Mouse (Mus musculus): ENCODE data around the gene Tmtc1.

Gene Tmtc1

GRCm38 (mm10) chr6:148373444-148373843, 70.7 kb downstream of the Tmtc1 start:
- in situ Hi-C loops (cut with MboI, MseI) = no loop called here

- in situ Hi-C loops (cut with MboI, MseI) = no loop called here
These were observed 73.0 kb downstream of the Tmtc1 start for GRCm38 (mm10) chr6:148371223-148371622.

GRCm38 (mm10) chr6:148367094-148367539, 77.1 kb downstream of the Tmtc1 start:
- in situ Hi-C loops (cut with MboI, MseI) = no loop called here

GRCm38 (mm10) chr6:148366629-148367028, 77.6 kb downstream of the Tmtc1 start:
- in situ Hi-C loops (cut with MboI, MseI) = no loop called here

- in situ Hi-C loops (cut with MboI, MseI) = no loop called here
These were observed 81.0 kb downstream of the Tmtc1 start for GRCm38 (mm10) chr6:148363162-148363561.

- in situ Hi-C loops (cut with MboI, MseI) = no loop called here
These were observed 81.7 kb downstream of the Tmtc1 start for GRCm38 (mm10) chr6:148362475-148362874.

GRCm38 (mm10) chr6:148359348-148359905, 84.8 kb downstream of the Tmtc1 start:
- in situ Hi-C loops (cut with MboI, MseI) = no loop called here

- in situ Hi-C loops (cut with MboI, MseI) = no loop called here
These were observed 85.5 kb downstream of the Tmtc1 start for GRCm38 (mm10) chr6:148358580-148359246.

- in situ Hi-C loops (cut with MboI, MseI) = no loop called here
These were observed 88.0 kb downstream of the Tmtc1 start for GRCm38 (mm10) chr6:148356141-148356540.

GRCm38 (mm10) chr6:148354509-148355474, 89.4 kb downstream of the Tmtc1 start:
- in situ Hi-C loops (cut with MboI, MseI) = no loop called here

- in situ Hi-C loops (cut with MboI, MseI) = no loop called here
These were observed 90.1 kb downstream of the Tmtc1 start for GRCm38 (mm10) chr6:148354151-148354508.

- in situ Hi-C loops (cut with MboI, MseI) = no loop called here
These were observed 99.2 kb downstream of the Tmtc1 start for GRCm38 (mm10) chr6:148345001-148345400.

- in situ Hi-C loops (cut with MboI, MseI) = no loop called here
These were observed 102.0 kb downstream of the Tmtc1 start for GRCm38 (mm10) chr6:148342191-148342590.

- in situ Hi-C loops (cut with MboI, MseI) = no loop called here
These were observed 102.4 kb downstream of the Tmtc1 start for GRCm38 (mm10) chr6:148341765-148342164.

- in situ Hi-C loops (cut with MboI, MseI) = no loop called here
These were observed 105.7 kb downstream of the Tmtc1 start for GRCm38 (mm10) chr6:148338326-148338957.

- in situ Hi-C loops (cut with MboI, MseI) = no loop called here
These were observed 107.8 kb downstream of the Tmtc1 start for GRCm38 (mm10) chr6:148336290-148336955.

GRCm38 (mm10) chr6:148331916-148332315, 112.3 kb downstream of the Tmtc1 start:
- in situ Hi-C loops (cut with MboI, MseI) = no loop called here

- in situ Hi-C loops (cut with MboI, MseI) = no loop called here
These were observed 114.2 kb downstream of the Tmtc1 start for GRCm38 (mm10) chr6:148329976-148330375.

GRCm38 (mm10) chr6:148328928-148329327, 115.3 kb downstream of the Tmtc1 start:
- in situ Hi-C loops (cut with MboI, MseI) = no loop called here

GRCm38 (mm10) chr6:148328130-148328529, 116.1 kb downstream of the Tmtc1 start:
- in situ Hi-C loops (cut with MboI, MseI) = no loop called here

GRCm38 (mm10) chr6:148318736-148319135, 125.5 kb downstream of the Tmtc1 start:
- in situ Hi-C loops (cut with MboI, MseI) = no loop called here
